Mouse (Mus musculus): Measurements from ENCODE around the gene Tmem178b. TPM values are rescaled to one million over a fixed set of nuclear protein-coding genes. Genes with fewer than 3 reads are reported as not detected.

Tmem178b gene
- polyA plus RNA-seq, 1 experiment from 2014 or later = not detected

DNA sequence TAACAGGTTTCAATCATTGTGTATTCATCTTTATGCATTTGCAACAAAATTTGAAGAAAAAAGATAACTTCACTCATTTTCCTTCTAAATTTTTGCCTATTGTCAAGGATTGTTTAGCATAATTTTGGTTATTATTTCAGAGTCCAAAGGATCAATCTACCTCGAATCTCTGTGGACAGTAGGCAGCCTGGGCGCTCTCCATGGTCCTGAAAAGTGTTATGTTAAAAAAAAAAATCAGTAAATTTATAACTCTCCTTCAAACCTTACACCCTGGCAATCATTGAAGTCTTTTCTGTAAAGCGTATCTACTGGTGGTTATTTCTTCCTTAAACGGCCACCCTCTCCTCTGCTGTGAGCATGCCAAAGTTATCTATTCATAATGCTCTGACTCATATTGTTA, 26.2 kb downstream of the Tmem178b start:
- H3K27ac ChIP-seq = no peak overlapping the region
- H3K79me2 ChIP-seq (ENCODE audit: inconsistent target) = no peaks in the 10 kb centered on the region
- 45% methylated on average over 4 of the region's 4 CpGs for WGBS (ENCODE audit: missing documents)
- no peaks in the 10 kb centered on the region for H3K36me3 ChIP-seq (ENCODE audit: inconsistent target)
- no peak overlapping the region for H3K4me3 ChIP-seq (ENCODE audit: inconsistent target)

DNA sequence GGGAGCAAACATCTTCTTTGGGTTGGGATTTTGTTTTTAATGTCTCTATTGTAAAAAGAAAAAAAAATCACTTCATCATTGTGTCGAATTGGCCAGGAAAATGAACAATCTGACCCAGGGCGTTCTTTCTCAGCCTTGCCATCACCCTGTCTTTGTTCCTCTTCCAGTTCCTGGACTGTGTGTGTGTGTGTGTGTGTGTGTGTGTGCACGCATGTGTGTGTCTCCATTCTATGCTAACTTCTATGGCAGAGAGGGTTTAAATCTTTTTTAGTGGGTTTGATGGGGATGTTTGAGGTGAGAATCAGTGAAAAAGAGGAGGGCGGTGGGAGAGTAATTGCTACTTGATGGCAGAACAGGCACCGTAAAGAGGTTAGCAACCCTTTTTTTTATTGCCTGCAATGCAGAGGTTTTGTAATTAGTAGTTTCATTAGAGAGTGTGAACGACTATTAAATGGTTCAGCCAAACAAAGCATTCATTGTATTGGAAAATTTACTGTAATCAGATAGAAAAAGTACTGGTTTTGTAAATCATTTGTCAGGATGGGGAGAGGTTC, 30.2 kb downstream of the Tmem178b start:
- H3K4me3 ChIP-seq (ENCODE audit: inconsistent target) = no peak overlapping the region
- no peaks in the 10 kb centered on the region for H3K79me2 ChIP-seq (ENCODE audit: inconsistent target)
- no peaks in the 10 kb centered on the region for H3K36me3 ChIP-seq (ENCODE audit: inconsistent target)
- H3K27ac ChIP-seq = no peak overlapping the region
- WGBS (ENCODE audit: missing documents) = 61% methylated on average over 6 of the region's 6 CpGs

- no peaks in the 10 kb centered on the region for H3K79me2 ChIP-seq (ENCODE audit: inconsistent target)
- WGBS (ENCODE audit: missing documents) = 66% methylated on average over 11 of the region's 11 CpGs
Observed at GRCm38 (mm10) chr6:39903845-39904244, 30.8 kb downstream of the Tmem178b start.

DNA sequence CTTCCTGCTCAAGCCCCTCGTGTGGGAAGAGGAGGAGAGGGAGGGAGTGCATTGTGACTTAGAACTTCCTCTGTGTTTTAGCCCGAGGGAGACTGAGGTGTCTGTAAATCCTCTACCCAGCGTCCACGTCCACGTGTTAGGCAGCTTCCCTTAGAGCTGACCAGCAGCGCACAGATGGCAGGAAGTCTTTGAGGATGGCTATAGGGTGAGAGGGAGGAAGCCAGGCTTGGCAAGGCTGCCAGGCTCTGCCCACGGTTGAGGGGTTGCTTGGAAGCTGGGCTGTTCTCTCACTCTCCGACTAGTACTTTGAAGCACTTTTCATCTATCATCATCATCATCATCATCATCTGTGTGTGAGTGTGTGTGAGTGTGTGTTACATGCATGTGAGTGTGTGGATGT, 41.9 kb downstream of the Tmem178b start:
- no peak overlapping the region for H3K4me3 ChIP-seq (ENCODE audit: inconsistent target)
- H3K79me2 ChIP-seq (ENCODE audit: inconsistent target) = no peaks in the 10 kb centered on the region
- H3K27ac ChIP-seq = no peak overlapping the region
- H3K36me3 ChIP-seq (ENCODE audit: inconsistent target) = no peaks in the 10 kb centered on the region
- WGBS (ENCODE audit: missing documents) = 4% methylated on average over 8 of the region's 8 CpGs

More at GRCm38 (mm10) chr6:39903845-39904244, 30.8 kb downstream of the Tmem178b start:
- no peaks in the 10 kb centered on the region for H3K36me3 ChIP-seq (ENCODE audit: inconsistent target)
- H3K4me3 ChIP-seq (ENCODE audit: inconsistent target) = no peak overlapping the region
- no peak overlapping the region for H3K27ac ChIP-seq

- WGBS (ENCODE audit: missing documents) = 88% methylated on average over 2 of the region's 2 CpGs
Observed at GRCm38 (mm10) chr6:39915636-39916281, 42.7 kb downstream of the Tmem178b start.

DNA sequence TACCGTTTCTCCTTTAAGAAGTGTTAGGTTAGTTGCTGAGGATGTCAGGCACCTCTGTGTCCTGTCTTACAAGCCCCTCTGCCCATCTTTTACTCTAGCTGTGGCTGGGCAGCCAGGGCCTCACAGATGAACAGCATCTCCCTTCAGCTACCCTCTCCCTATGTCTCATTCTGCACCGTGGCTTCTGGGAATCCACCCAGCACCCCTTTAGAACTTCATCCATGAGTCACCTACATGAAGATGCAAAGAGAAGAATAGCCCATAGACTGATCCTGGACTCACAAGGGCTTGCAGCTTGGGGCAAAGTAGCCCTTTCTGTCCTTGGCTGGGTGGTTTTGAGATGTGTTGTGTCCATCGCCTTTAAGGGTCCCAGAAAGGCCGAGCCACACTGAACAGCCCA, 43.4 kb downstream of the Tmem178b start:
- H3K4me3 ChIP-seq (ENCODE audit: inconsistent target) = no peak overlapping the region
- H3K36me3 ChIP-seq (ENCODE audit: inconsistent target) = no peaks in the 10 kb centered on the region
- WGBS (ENCODE audit: missing documents) = 89% methylated on average over 4 of the region's 4 CpGs
- no peaks in the 10 kb centered on the region for H3K79me2 ChIP-seq (ENCODE audit: inconsistent target)
- H3K27ac ChIP-seq = no peak overlapping the region

More at GRCm38 (mm10) chr6:39915636-39916281, 42.7 kb downstream of the Tmem178b start:
- no peaks in the 10 kb centered on the region for H3K79me2 ChIP-seq (ENCODE audit: inconsistent target)
- H3K4me3 ChIP-seq (ENCODE audit: inconsistent target) = no peak overlapping the region
- no peak overlapping the region for H3K27ac ChIP-seq
- H3K36me3 ChIP-seq (ENCODE audit: inconsistent target) = no peaks in the 10 kb centered on the region

GRCm38 (mm10) chr6:39917242-39917641, 44.2 kb downstream of the Tmem178b start:
- Histone ChIP-seq H3K27ac (no peak overlapping the region), H3K36me3 (ENCODE audit: inconsistent target) (no peaks in the 10 kb centered on the region), H3K4me3 (ENCODE audit: inconsistent target) (no peak overlapping the region), H3K79me2 (ENCODE audit: inconsistent target) (no peaks in the 10 kb centered on the region)
- WGBS (ENCODE audit: missing documents) = 63% methylated on average over 8 of the region's 8 CpGs

- 92% methylated on average over 6 of the region's 6 CpGs for WGBS (ENCODE audit: missing documents)
- H3K79me2 ChIP-seq (ENCODE audit: inconsistent target) = no peaks in the 10 kb centered on the region
- no peak overlapping the region for H3K4me3 ChIP-seq (ENCODE audit: inconsistent target)
- H3K27ac ChIP-seq = no peak overlapping the region
- H3K36me3 ChIP-seq (ENCODE audit: inconsistent target) = no peaks in the 10 kb centered on the region
Observed at GRCm38 (mm10) chr6:39917729-39918128, 44.7 kb downstream of the Tmem178b start.

GRCm38 (mm10) chr6:39919011-39919709, 46.1 kb downstream of the Tmem178b start:
- Histone ChIP-seq H3K27ac (no peak overlapping the region), H3K36me3 (ENCODE audit: inconsistent target) (no peaks in the 10 kb centered on the region), H3K79me2 (ENCODE audit: inconsistent target) (no peaks in the 10 kb centered on the region), H3K4me3 (ENCODE audit: inconsistent target) (no peak overlapping the region)
- WGBS (ENCODE audit: missing documents) = 70% methylated on average over 6 of the region's 6 CpGs

DNA sequence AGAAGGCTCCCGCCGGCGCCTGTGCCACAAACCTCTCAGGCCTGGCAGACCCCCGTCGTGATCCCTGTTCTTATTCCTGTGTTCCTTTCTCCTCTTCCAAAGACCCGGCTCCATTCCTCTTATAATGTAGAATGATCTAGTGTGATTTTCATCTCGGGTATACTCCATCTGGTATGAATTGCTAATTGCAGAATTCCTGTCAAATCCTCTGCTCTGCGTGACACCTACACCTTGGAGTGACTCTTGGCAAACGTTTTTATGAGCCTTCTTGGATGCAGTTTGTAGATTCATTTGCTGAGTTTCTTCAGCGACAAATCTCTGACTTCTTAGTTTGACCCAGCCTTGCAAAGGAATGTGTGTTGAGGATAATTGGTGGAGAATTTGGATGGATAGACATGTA, 53.4 kb downstream of the Tmem178b start:
- Histone ChIP-seq H3K79me2 (ENCODE audit: inconsistent target) (no peaks in the 10 kb centered on the region), H3K36me3 (ENCODE audit: inconsistent target) (no peaks in the 10 kb centered on the region), H3K4me3 (ENCODE audit: inconsistent target) (no peak overlapping the region), H3K27ac (no peak overlapping the region)
- WGBS (ENCODE audit: missing documents) = 85% methylated on average over 10 of the region's 10 CpGs

GRCm38 (mm10) chr6:39936590-39936989, 63.5 kb downstream of the Tmem178b start:
- no peak overlapping the region for H3K4me3 ChIP-seq (ENCODE audit: inconsistent target)
- H3K79me2 ChIP-seq (ENCODE audit: inconsistent target) = no peaks in the 10 kb centered on the region
- WGBS (ENCODE audit: missing documents) = 60% methylated on average over 3 of the region's 3 CpGs
- H3K36me3 ChIP-seq (ENCODE audit: inconsistent target) = no peaks in the 10 kb centered on the region
- no peak overlapping the region for H3K27ac ChIP-seq

DNA sequence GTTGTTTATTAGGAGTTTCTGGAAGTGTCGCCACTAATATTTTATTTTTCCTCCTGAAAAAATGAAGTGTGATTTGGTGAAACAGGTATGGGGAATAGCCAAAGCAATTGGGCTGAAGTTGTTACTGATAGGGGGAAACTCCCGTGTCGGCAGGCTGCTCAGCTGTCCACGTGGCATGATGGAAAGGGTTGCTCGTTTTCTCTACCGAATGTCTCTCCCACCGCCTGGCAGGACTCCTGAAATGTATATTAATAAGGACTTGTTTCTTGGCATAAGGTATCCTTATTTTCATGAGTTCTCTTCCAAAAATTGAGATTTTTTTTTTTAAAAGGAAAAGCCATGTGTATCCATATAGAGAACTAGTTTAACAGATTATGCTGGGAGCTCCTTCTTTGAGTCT, 67.8 kb downstream of the Tmem178b start:
- Histone ChIP-seq H3K79me2 (ENCODE audit: inconsistent target) (no peaks in the 10 kb centered on the region), H3K36me3 (ENCODE audit: inconsistent target) (no peaks in the 10 kb centered on the region), H3K4me3 (ENCODE audit: inconsistent target) (no peak overlapping the region), H3K27ac (no peak overlapping the region)
- WGBS (ENCODE audit: missing documents) = 87% methylated on average over 7 of the region's 7 CpGs

DNA sequence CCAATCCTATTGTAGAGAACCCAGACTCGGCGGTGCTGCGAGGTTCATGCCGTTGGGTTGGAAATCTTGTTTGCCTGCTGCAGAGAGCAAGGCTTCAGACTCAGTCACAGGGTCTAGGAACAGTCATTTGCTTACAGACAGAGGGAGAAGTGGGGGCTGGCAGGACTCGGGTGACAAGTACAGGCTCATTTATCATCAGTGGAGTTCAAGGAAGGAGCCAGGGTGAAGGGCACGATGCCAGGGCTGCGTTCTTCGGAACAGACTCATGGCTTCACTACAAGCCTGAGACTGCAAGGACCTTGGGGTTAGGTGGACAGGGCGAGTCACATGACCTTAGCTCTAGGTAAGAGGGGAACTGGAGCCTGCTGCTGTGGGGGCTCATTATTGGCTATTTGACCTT, 71.8 kb downstream of the Tmem178b start:
- H3K27ac ChIP-seq = no peak overlapping the region
- H3K4me3 ChIP-seq (ENCODE audit: inconsistent target) = no peak overlapping the region
- no peaks in the 10 kb centered on the region for H3K36me3 ChIP-seq (ENCODE audit: inconsistent target)
- 87% methylated on average over 9 of the region's 9 CpGs for WGBS (ENCODE audit: missing documents)
- H3K79me2 ChIP-seq (ENCODE audit: inconsistent target) = no peaks in the 10 kb centered on the region

- no peaks in the 10 kb centered on the region for H3K36me3 ChIP-seq (ENCODE audit: inconsistent target)
- H3K27ac ChIP-seq = no peak overlapping the region
- no peaks in the 10 kb centered on the region for H3K79me2 ChIP-seq (ENCODE audit: inconsistent target)
- 81% methylated on average over 4 of the region's 5 CpGs for WGBS (ENCODE audit: missing documents)
- H3K4me3 ChIP-seq (ENCODE audit: inconsistent target) = no peak overlapping the region
Observed at GRCm38 (mm10) chr6:39945670-39946440, 72.8 kb downstream of the Tmem178b start.

- Histone ChIP-seq H3K36me3 (ENCODE audit: inconsistent target) (no peaks in the 10 kb centered on the region), H3K4me3 (ENCODE audit: inconsistent target) (no peak overlapping the region), H3K27ac (no peak overlapping the region), H3K79me2 (ENCODE audit: inconsistent target) (no peaks in the 10 kb centered on the region)
- WGBS (ENCODE audit: missing documents) = 92% methylated on average over 4 of the region's 4 CpGs
Observed at GRCm38 (mm10) chr6:39946601-39947000, 73.5 kb downstream of the Tmem178b start.

All from macrophage (primary cell).